Mouse (Mus musculus) heart, adult 2 months (tissue): ENCODE measurements around the gene Aldoart2. TPM values are rescaled to one million over a fixed set of nuclear protein-coding genes. Genes with fewer than 3 reads are reported as not detected.

Experiments
- DNase-seq, 2 experiments: peaks; one replicate each; pipeline ENCODE4 v3.0.0; 2021
- H3K27ac ChIP-seq: fragments of 200-600 bp; 2 replicates; pipeline ENCODE4 v1.8.1; 2022
- H3K27me3 ChIP-seq: fragments of 200-500 bp; 2 replicates; pipeline ENCODE4 v1.6.1; 2012; ENCODE audit warnings: mild to moderate bottlenecking, low read length, inconsistent platforms, mixed read lengths; ENCODE audit not compliant: control insufficient read depth, insufficient read depth
- H3K36me3 ChIP-seq: fragments of 200-500 bp; 2 replicates; pipeline ENCODE4 v1.6.1; 2012; ENCODE audit warnings: low read length, inconsistent platforms; ENCODE audit not compliant: control insufficient read depth, insufficient read depth
- H3K4me1 ChIP-seq: fragments of 200-500 bp; 2 replicates; pipeline ENCODE4 v1.6.1; 2011; ENCODE audit warnings: low read length; ENCODE audit not compliant: control insufficient read depth, insufficient read depth
- H3K4me3 ChIP-seq: fragments of 200-600 bp; 2 replicates; pipeline ENCODE4 v1.8.1; 2022
- H3K79me2 ChIP-seq: fragments of 200-500 bp; replicated peaks from 2 replicates; pipeline ENCODE4 v1.6.1; 2012; ENCODE audit warnings: mild to moderate bottlenecking, inconsistent platforms, low read length, moderate library complexity, mixed read lengths; ENCODE audit not compliant: control insufficient read depth, insufficient read depth
- H3K9ac ChIP-seq: fragments of 200-500 bp; 2 replicates; pipeline ENCODE4 v1.6.1; 2012; ENCODE audit warnings: low read depth, mild to moderate bottlenecking, control low read depth, inconsistent platforms, low read length, mixed read lengths
- CTCF ChIP-seq: fragments of 200-600 bp; IDR thresholded peaks from 2 replicates; pipeline ENCODE4 v1.8.1; 2022; ENCODE audit warnings: antibody characterized with exemption, mild to moderate bottlenecking, moderate library complexity
- EP300 ChIP-seq: fragments of 200-500 bp; IDR thresholded peaks from 2 replicates; pipeline ENCODE4 v1.6.1; 2011; ENCODE audit warnings: low read depth, low read length, control low read depth; ENCODE audit not compliant: insufficient read depth
- POLR2A ChIP-seq: fragments of 200-500 bp; IDR thresholded peaks from 2 replicates; pipeline ENCODE4 v1.6.1; 2011; ENCODE audit warnings: mild to moderate bottlenecking, low read depth, low read length, control low read depth; ENCODE audit not compliant: insufficient read depth
- WGBS: fragments of 180-500 bp; shearing (Covaris S2); methylation state at CpG from one replicate; pipeline ENCODE4 v1.1.7; 2018; 5-methylcytosine and 5-hydroxymethylcytosine counted together
- intact Hi-C: fragments of 180-260 bp; cut with DNase I; formaldehyde crosslinking; loops from one replicate; pipeline ENCODE4 v1.15.1; 2025
- polyA plus RNA-seq: library from polyadenylated mRNA; depleted of rRNA; stranded (reverse); fragments of >200 nt; gene quantifications from 2 replicates; pipeline ENCODE4 v1.2.3, GENCODE M21; 2012; rRNA removed
- total RNA-seq, 2 experiments: library from RNA; stranded (reverse); gene quantifications; 2 replicates each; pipeline ENCODE4 v1.2.3; 2021

Gene Aldoart2
- total and polyA plus RNA-seq, 3 experiments, result 0.10 TPM; not detected in 2

- Histone ChIP-seq H3K9ac (no peak within 1 kb of the TSS), H3K27ac (no peak within 1 kb of the TSS), H3K27me3 (peaks cover 17% of the 10 kb centered on the region), H3K36me3 (no peaks in the 10 kb centered on the region), H3K4me1 (no peaks in the 10 kb centered on the region), H3K4me3 (no peak within 1 kb of the TSS), H3K79me2 (no peaks in the 10 kb centered on the region)
- intact Hi-C loops, result no loop called here
- no peak for TF ChIP-seq EP300
- no peak for TF ChIP-seq CTCF
- DNase-seq, result no peak
- 1% methylated on average over 67 of the region's 77 CpGs for WGBS
These were observed 34.0 kb downstream of the Aldoart2 start, which contains the start of gene Insm2 for GRCm38 (mm10) chr12:55598887-55599561. Insm2 (plus strand) TSS chr12:55599427.

- Histone ChIP-seq H3K36me3 (no peaks in the 10 kb centered on the region), H3K27ac (no peak overlapping the region), H3K9ac (no peak overlapping the region), H3K27me3 (peaks cover 17% of the 10 kb centered on the region), H3K4me3 (no peak overlapping the region), H3K4me1 (no peaks in the 10 kb centered on the region), H3K79me2 (no peaks in the 10 kb centered on the region)
- no peak for TF ChIP-seq CTCF
- no peak for TF ChIP-seq EP300
- no peak for TF ChIP-seq POLR2A
- intact Hi-C loops, result no loop called here
- DNase-seq, result peak; percentile 40 to 77
- whole genome bisulfite sequencing, result 1% methylated on average over 109 of the region's 109 CpGs
These were observed 34.8 kb downstream of the Aldoart2 start for GRCm38 (mm10) chr12:55599639-55600502.

DNA sequence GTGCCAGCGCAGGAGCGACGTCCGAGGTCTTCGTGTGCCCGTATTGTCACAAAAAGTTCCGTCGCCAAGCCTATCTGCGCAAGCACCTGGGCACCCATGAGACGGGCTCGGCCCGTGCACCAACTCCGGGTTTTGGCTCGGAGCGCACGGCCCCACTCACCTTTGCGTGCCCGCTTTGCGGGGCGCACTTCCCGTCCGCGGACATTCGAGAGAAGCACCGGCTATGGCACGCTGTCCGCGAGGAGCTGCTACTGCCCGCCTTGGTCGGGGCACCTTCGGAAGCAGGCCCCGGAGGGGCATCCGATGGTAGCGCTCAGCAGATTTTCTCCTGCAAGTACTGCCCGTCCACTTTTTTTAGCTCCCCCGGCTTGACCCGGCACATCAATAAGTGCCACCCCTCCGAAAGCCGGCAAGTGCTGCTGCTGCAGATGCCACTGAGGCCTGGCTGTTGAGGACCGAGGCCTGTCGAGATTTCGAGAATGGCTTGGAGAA lies 35.5 kb downstream of the Aldoart2 start:
- Histone ChIP-seq H3K4me1 (no peaks in the 10 kb centered on the region), H3K27me3 (peaks cover 17% of the 10 kb centered on the region), H3K79me2 (no peaks in the 10 kb centered on the region), H3K4me3 (no peak overlapping the region), H3K36me3 (no peaks in the 10 kb centered on the region), H3K27ac (no peak overlapping the region), H3K9ac (no peak overlapping the region)
- no peak for DNase-seq
- WGBS, result 6% methylated on average over 42 of the region's 42 CpGs
- no peak for TF ChIP-seq EP300
- no peak for TF ChIP-seq CTCF
- no peak for TF ChIP-seq POLR2A
- intact Hi-C loops, result no loop called here

DNA sequence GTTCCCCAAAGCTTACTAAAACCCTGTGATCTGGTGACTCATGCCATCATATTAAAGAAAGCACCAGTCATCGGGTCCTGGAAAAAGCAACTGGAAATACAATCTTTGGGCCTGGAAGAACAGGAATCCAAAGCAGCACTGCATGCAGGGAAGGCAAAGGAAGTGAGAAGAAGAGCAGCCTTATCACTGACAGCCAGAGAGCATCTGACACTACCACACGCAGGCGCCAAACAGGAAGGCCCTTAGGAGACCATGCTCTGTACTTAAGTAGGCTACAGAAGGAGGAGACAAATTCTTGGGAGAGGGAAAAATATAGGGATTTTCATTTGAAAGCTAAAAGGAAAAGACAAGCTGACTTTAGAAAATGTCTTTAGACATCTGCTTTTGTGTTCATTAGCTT lies 39.4 kb downstream of the Aldoart2 start:
- Histone ChIP-seq H3K4me1 (no peaks in the 10 kb centered on the region), H3K9ac (no peak overlapping the region), H3K36me3 (no peaks in the 10 kb centered on the region), H3K4me3 (no peak overlapping the region), H3K27me3 (peaks cover 6% of the 10 kb centered on the region), H3K27ac (no peak overlapping the region), H3K79me2 (no peaks in the 10 kb centered on the region)
- intact Hi-C loops, result no loop called here
- TF ChIP-seq CTCF (no peak), EP300 (no peak), POLR2A (no peak)
- 49% methylated on average over 3 of the region's 3 CpGs for WGBS
- no peak for DNase-seq

DNA sequence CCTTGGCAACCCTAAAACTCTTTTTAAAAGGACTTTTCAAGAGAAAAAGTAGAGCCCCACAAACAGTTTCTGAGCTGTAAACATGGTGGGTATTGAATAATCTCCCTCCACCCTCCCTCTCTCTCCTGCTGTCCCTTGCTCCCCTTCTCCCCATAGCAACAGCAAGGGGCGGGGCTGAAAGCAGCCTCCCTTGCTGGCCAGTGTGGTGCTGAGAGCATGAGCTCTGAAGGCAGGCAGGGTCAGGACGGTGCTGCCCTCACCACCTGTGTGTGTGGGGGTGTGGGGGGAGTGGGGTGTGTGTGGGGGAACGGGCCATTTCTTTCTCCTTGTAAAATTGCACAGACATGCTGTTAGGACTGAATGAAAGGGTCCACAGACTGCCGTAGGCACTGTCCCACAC lies 42.9 kb downstream of the Aldoart2 start:
- no peak for DNase-seq
- 60% methylated on average over 4 of the region's 4 CpGs for WGBS
- Histone ChIP-seq H3K4me3 (no peak overlapping the region), H3K27me3 (no peaks in the 10 kb centered on the region), H3K36me3 (no peaks in the 10 kb centered on the region), H3K27ac (no peak overlapping the region), H3K9ac (no peak overlapping the region), H3K4me1 (no peaks in the 10 kb centered on the region), H3K79me2 (no peaks in the 10 kb centered on the region)
- TF ChIP-seq EP300 (no peak), POLR2A (no peak), CTCF (no peak)
- intact Hi-C loops, result no loop called here

- DNase-seq, result no peak
- 52% methylated on average over 2 of the region's 2 CpGs for WGBS
- Histone ChIP-seq H3K27me3 (no peaks in the 10 kb centered on the region), H3K4me1 (no peaks in the 10 kb centered on the region), H3K79me2 (no peaks in the 10 kb centered on the region), H3K4me3 (no peak overlapping the region), H3K27ac (no peak overlapping the region), H3K9ac (no peak overlapping the region), H3K36me3 (no peaks in the 10 kb centered on the region)
- intact Hi-C loops, result no loop called here
- TF ChIP-seq CTCF, result no peak
- TF ChIP-seq EP300, result no peak
These were observed 45.8 kb downstream of the Aldoart2 start for GRCm38 (mm10) chr12:55610812-55611211.

Other genes with a start within 250 kb of the Aldoart2 start
- 100 to 1,000 TPM; 140 to 163 TPM for gene Psma6, start 181.0 kb upstream of the Aldoart2 start, total RNA-seq
- gene Psma6, start 181.0 kb upstream of the Aldoart2 start, polyA plus RNA-seq, result 70.9 and 117 TPM in 2 replicates
- gene Nfkbia, start 72.6 kb upstream of the Aldoart2 start, total RNA-seq, result 10 to 100 TPM; 65.7 to 80.3 TPM
- gene Nfkbia, start 72.6 kb upstream of the Aldoart2 start, polyA plus RNA-seq, result 86.0 and 106 TPM in 2 replicates
- not detected for gene Insm2, start 34.2 kb downstream of the Aldoart2 start, total RNA-seq
- not detected in 2 replicates for gene Insm2, start 34.2 kb downstream of the Aldoart2 start, polyA plus RNA-seq